Mouse (Mus musculus) thymus, postnatal 0 days (tissue): ENCODE results near the gene Deaf1. TPM values are rescaled to one million over a fixed set of nuclear protein-coding genes. Genes with fewer than 3 reads are reported as not detected.

Experiments
- DNase-seq: peaks from one replicate; pipeline ENCODE4 v3.0.0-alpha.2; 2015; ENCODE audit warnings: low spot score
- polyA plus RNA-seq: library from polyadenylated mRNA; unstranded; fragments of >200 nt; fragmentation: Nextera tagmentation; extraction: Ambion mirVana; gene quantifications from 2 replicates; pipeline ENCODE4 v1.2.1, GENCODE M21; 2015

The Deaf1 gene
- 25.6 and 27.6 TPM in 2 replicates for polyA plus RNA-seq

GRCm38 (mm10) chr7:141327469-141328372 is at the start of gene Deaf1, which contains the start of gene Tmem80:
Gene Deaf1 (minus strand): TSS chr7:141327690.
Gene Tmem80 (plus strand): TSS chr7:141327739.
- DNase-seq = peak; percentile 98

GRCm38 (mm10) chr7:141374399-141374798 is 46.9 kb upstream of the Deaf1 start:
- no peak for DNase-seq

- DNase-seq = no peak
These were observed 46.1 kb upstream of the Deaf1 start for GRCm38 (mm10) chr7:141373611-141374010.

DNA sequence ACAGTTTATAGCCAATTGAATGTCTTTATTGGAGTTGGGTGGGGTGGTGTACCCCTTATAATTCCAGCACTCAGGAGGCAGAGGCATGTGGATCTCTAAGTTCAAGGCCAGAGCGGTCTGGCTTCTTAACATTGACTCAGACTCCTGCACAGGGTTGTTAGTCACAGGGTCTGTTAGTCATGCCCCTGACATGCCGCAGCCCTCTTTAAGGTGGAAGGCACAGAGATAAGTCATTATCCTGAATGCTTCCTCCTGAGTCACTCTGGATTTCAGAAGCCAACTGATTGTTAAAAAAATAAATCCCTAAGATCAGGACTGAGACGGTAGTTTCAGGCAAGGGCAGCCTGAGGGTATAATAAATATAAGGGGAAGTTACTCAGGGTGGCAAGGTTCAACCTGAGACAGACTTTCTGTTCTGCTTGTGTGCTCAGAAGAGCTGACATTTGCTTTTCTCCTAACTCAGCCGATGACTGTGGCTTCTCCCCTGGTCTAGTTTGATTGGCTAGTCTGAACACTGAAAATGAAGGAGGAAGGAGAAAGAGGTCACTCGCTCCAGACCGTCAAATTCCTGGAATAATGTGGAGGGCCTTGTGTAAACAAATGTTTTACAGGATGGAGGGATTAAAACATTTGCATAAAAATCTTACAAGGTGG is 44.6 kb upstream of the Deaf1 start:
- DNase-seq = no peak

GRCm38 (mm10) chr7:141369918-141370317 is 42.4 kb upstream of the Deaf1 start:
- no peak for DNase-seq

- DNase-seq = no peak
These were observed 39.9 kb upstream of the Deaf1 start for GRCm38 (mm10) chr7:141367358-141367757.

- DNase-seq = no peak
These were observed 37.6 kb upstream of the Deaf1 start for GRCm38 (mm10) chr7:141365049-141365445.

GRCm38 (mm10) chr7:141364349-141365048 is 37.0 kb upstream of the Deaf1 start:
- no peak for DNase-seq

GRCm38 (mm10) chr7:141363752-141364125 is 36.2 kb upstream of the Deaf1 start:
- no peak for DNase-seq

DNA sequence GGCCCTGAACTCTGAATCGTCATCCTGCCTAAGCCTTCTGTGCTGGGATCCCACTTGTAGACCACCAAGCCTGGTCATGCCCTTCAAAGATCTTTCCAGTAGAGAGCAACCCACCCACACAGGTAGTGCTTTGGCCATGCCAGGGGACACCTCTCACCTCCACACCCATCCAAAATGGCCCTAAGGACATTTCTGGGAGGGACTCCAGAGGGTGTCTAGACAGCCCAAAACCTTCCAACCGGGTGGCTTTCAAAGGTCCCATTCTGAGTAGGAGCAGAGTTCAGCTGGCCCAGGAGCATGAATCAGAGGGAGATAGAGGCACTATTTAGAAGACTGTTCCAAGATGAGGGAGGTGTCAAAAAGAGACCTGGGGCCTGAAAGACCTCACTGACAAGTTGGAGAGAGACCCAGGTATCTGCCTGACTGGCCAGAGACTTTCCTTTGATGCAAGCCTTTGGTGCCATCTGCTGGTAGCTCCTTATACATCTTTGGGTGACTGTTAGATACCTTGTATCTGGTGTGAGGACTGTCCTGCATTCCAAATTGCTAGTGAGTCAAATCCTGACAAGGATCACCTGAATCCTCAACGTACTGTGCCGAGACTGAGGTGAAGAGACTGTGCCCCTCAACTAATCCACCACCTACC is 35.7 kb upstream of the Deaf1 start:
- DNase-seq = peak; percentile 71

- DNase-seq = peak; percentile 48
These were observed 34.0 kb upstream of the Deaf1 start for GRCm38 (mm10) chr7:141361510-141361909.

DNA sequence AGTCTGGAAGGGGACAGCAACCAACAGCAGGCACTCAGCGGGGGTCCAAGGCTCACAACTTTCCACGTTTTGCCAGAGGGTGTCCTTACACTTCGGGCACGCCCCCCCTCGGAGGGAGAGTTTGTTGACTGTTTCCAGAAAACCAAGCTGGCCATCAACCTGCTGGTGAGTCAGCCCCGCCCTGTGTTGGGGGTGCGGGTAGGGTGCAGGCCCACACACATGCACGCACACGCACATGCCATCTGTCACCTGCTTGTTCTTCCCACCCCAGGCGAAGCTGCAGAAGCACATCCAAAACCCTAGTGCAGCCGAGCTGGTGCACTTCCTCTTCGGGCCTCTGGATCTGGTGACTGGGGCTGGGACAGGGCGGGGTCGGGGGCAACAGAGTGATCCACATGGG is 29.5 kb upstream of the Deaf1 start:
- DNase-seq = no peak

DNA sequence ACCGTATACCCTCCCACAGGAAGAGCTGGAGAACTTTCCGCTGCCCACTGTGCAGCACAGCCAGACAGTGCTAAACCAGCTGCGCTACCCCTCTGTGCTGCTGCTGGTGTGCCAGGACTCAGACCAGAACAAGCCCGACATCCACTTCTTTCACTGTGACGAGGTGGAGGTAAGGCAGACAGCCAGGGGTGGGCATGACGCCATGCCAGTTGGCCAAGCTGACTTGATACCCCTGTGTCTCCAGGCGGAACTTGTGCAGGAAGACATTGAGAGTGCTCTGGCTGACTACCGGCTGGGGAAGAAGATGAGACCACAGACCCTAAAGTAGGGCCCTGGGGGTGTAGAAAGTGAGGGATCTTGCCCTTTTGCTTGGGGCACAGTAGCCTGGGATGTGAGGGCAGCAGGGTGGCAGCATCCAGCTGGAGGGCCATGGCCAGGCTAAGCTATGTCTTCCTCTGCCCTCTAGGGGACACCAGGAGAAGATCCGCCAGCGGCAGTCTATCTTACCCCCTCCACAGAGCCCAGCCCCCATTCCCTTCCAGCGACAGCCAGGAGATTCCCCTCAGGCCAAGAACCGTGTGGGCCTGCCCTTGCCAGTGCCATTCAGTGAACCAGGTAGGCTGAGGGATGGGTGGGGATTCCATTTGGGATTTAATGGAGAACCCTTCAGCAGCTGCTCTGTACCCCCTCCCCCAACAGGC is 28.3 kb upstream of the Deaf1 start:
- DNase-seq = no peak

GRCm38 (mm10) chr7:141355051-141355450 is 27.6 kb upstream of the Deaf1 start:
- DNase-seq = no peak

DNA sequence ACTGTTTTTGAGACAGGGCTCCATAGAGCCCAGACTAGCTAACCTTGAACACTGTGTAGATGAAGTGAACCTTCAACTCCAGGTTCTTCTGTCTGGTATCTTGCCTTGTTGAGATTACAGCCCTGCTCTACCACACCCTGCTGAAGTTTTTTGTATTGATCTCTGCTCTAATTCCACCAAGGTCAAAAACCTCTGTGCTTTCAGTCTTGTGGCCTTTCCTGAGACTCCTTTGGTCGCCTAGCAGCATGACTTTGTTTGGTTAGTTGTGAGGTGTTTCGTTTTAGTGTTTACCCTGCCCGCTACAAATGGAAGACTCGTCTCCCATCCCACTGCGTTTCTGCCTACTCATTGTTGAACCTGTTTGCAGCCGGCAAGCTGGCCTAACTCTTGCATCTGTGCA is 23.6 kb upstream of the Deaf1 start:
- DNase-seq = no peak

- no peak for DNase-seq
These were observed 17.3 kb upstream of the Deaf1 start for GRCm38 (mm10) chr7:141344787-141345186.

DNA sequence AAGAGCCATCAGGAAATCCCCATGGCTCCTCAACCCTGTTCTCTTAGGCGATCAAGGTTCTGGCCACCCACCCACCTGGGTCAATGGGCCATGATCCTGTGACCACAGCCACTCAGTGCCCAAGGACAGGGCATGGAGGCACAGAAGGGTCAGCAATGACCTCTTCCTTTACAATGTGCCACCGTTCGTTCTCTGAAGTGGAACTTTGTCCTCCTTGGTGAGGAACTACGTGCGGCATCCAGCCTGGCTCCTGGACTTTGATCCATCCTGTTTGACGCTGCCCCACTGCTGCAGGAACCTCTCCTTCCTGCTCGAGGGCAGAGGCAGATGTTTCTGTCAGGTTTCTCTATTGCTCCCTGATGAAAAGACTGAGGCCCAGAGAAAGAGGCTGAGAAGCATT is 16.2 kb upstream of the Deaf1 start:
- DNase-seq = no peak

DNA sequence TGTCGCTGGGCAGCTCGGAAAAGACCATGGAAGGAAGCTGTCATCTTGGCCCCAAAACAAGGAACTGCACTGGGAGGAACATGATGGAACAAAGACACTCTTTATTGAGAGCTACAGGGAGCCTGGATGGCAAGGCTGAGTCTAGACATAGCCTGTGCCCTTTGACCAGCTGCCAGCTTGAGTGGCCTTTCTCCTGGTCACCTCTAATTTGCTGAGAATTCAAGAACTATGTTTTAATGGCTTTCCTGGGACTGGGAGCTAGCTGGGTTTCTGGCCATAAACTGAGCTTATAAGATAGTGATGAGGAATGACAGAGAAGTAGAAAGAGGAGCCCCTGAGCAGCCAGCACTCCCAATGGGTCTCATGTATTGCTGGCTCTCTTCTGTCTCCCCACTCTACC is 15.7 kb upstream of the Deaf1 start:
- no peak for DNase-seq

DNA sequence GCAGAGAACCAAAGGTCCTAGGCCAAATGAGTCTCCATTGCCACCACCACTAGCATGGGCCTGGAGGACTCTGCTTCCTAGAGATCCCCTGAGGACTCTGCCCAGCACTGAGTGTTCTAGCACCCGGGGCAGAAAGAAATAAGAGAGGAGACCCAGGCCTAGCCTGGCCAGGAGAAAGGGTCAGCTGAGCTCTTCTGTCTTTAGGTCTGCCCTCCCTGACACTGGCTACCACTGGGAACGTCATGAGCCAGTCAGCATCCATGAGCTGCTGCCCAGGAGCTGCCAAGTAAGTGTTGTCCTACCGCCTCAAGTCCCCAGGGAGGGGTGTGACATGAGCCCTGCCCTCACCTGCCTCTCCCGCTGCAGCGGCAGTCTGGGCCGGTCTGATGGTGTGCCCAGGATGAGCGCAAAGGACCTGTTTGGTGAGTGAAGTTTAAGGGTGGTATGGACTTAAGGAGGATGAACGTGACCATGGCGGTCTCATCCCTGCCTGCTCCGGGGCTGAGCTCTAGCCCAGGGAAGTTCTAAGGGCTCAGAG is 14.3 kb upstream of the Deaf1 start:
- DNase-seq = no peak

GRCm38 (mm10) chr7:141340476-141340875 is 13.0 kb upstream of the Deaf1 start:
- no peak for DNase-seq

DNA sequence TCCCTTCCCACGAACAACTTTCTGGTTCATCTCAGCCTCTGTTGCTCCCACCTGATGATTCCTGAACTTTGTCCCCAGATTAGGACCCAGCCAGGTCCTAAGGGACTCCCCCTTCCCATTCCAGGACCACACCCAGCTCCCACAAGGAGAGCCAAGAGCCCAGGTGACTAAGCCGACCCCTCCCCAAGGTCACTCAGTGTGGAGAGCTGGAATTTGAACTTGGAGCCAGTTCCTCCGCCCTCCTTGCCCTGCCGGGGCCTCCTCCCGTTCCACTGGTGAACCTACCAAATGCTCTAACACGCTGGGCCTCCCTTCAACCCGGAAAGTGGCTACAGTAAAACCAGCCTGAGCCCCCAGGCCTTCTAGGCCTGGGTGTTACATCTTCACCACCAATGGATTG is 12.5 kb upstream of the Deaf1 start:
- DNase-seq = no peak
